Mouse (Mus musculus): ENCODE results near the gene Sh3bp5. TPM values are rescaled to one million over a fixed set of nuclear protein-coding genes. Genes with fewer than 3 reads are reported as not detected.

The Sh3bp5 gene
- polyA plus RNA-seq, 1 experiment: 10.7 TPM

- Histone ChIP-seq H3K4me1 (replicated peaks; ENCODE audit: control insufficient read depth, insufficient read depth, low read length) (peaks cover 19% of the 10 kb centered on the region), H3K27me3 (ENCODE audit: control insufficient read depth, insufficient read depth, low read length) (no peaks in the 10 kb centered on the region), H3K36me3 (ENCODE audit: control insufficient read depth, insufficient read depth, low read length) (no peaks in the 10 kb centered on the region), H3K27ac (ENCODE audit: control insufficient read depth, insufficient read depth, low read length) (no peak overlapping the region), H3K4me3 (ENCODE audit: control insufficient read depth, insufficient read depth, low read length) (no peak overlapping the region)
- peak; percentile 76 for DNase-seq
- 67% methylated on average over 13 of the region's 13 CpGs for WGBS
- TF ChIP-seq CTCF (IDR thresholded peaks at IDR 0.05; ENCODE audit: borderline replicate concordance, control insufficient read depth, extremely low read depth, insufficient read depth, low read length, poor library complexity) (peak; percentile 71; the same call in 1 of the 2 replicates), POLR2A (IDR thresholded peaks at IDR 0.05; ENCODE audit: control insufficient read depth, extremely low read depth, insufficient read depth, low read length, poor library complexity) (no peak)
These were observed 49.7 kb downstream of the Sh3bp5 start for GRCm38 (mm10) chr14:31385977-31386697.

- DNase-seq: no peak
- peaks cover 19% of the 10 kb centered on the region for H3K4me1 ChIP-seq (replicated peaks; ENCODE audit: control insufficient read depth, insufficient read depth, low read length)
- H3K4me3 ChIP-seq (ENCODE audit: control insufficient read depth, insufficient read depth, low read length): no peak overlapping the region
- H3K27me3 ChIP-seq (ENCODE audit: control insufficient read depth, insufficient read depth, low read length): no peaks in the 10 kb centered on the region
- H3K27ac ChIP-seq (ENCODE audit: control insufficient read depth, insufficient read depth, low read length): no peak overlapping the region
- WGBS: 95% methylated on average over 5 of the region's 5 CpGs
- TF ChIP-seq CTCF (IDR thresholded peaks at IDR 0.05; ENCODE audit: borderline replicate concordance, control insufficient read depth, extremely low read depth, insufficient read depth, low read length, poor library complexity): no peak
- TF ChIP-seq POLR2A (IDR thresholded peaks at IDR 0.05; ENCODE audit: control insufficient read depth, extremely low read depth, insufficient read depth, low read length, poor library complexity): no peak
- no peaks in the 10 kb centered on the region for H3K36me3 ChIP-seq (ENCODE audit: control insufficient read depth, insufficient read depth, low read length)
These were observed 50.5 kb downstream of the Sh3bp5 start for GRCm38 (mm10) chr14:31385406-31385805.

GRCm38 (mm10) chr14:31384366-31385323 is 51.2 kb downstream of the Sh3bp5 start:
- Histone ChIP-seq H3K27me3 (ENCODE audit: control insufficient read depth, insufficient read depth, low read length) (no peaks in the 10 kb centered on the region), H3K27ac (ENCODE audit: control insufficient read depth, insufficient read depth, low read length) (no peak overlapping the region), H3K4me3 (ENCODE audit: control insufficient read depth, insufficient read depth, low read length) (no peak overlapping the region), H3K36me3 (ENCODE audit: control insufficient read depth, insufficient read depth, low read length) (no peaks in the 10 kb centered on the region), H3K4me1 (replicated peaks; ENCODE audit: control insufficient read depth, insufficient read depth, low read length) (peaks cover 17% of the 10 kb centered on the region)
- DNase-seq: no peak
- TF ChIP-seq POLR2A (IDR thresholded peaks at IDR 0.05; ENCODE audit: control insufficient read depth, extremely low read depth, insufficient read depth, low read length, poor library complexity): no peak
- no peak for TF ChIP-seq CTCF (IDR thresholded peaks at IDR 0.05; ENCODE audit: borderline replicate concordance, control insufficient read depth, extremely low read depth, insufficient read depth, low read length, poor library complexity)
- 92% methylated on average over 13 of the region's 13 CpGs for WGBS

GRCm38 (mm10) chr14:31383470-31384050 is 52.3 kb downstream of the Sh3bp5 start:
- no peaks in the 10 kb centered on the region for H3K36me3 ChIP-seq (ENCODE audit: control insufficient read depth, insufficient read depth, low read length)
- TF ChIP-seq POLR2A (IDR thresholded peaks at IDR 0.05; ENCODE audit: control insufficient read depth, extremely low read depth, insufficient read depth, low read length, poor library complexity) (no peak), CTCF (IDR thresholded peaks at IDR 0.05; ENCODE audit: borderline replicate concordance, control insufficient read depth, extremely low read depth, insufficient read depth, low read length, poor library complexity) (no peak)
- 87% methylated on average over 11 of the region's 11 CpGs for WGBS

GRCm38 (mm10) chr14:31382276-31382675 is 53.6 kb downstream of the Sh3bp5 start:
- WGBS: 95% methylated on average over 8 of the region's 8 CpGs
- DNase-seq: no peak
- Histone ChIP-seq H3K4me3 (ENCODE audit: control insufficient read depth, insufficient read depth, low read length) (no peak overlapping the region), H3K36me3 (ENCODE audit: control insufficient read depth, insufficient read depth, low read length) (no peaks in the 10 kb centered on the region), H3K4me1 (replicated peaks; ENCODE audit: control insufficient read depth, insufficient read depth, low read length) (peaks cover 3% of the 10 kb centered on the region; the same call in 1 of the 2 replicates), H3K27ac (ENCODE audit: control insufficient read depth, insufficient read depth, low read length) (no peak overlapping the region), H3K27me3 (ENCODE audit: control insufficient read depth, insufficient read depth, low read length) (no peaks in the 10 kb centered on the region)
- TF ChIP-seq POLR2A (IDR thresholded peaks at IDR 0.05; ENCODE audit: control insufficient read depth, extremely low read depth, insufficient read depth, low read length, poor library complexity) (no peak), CTCF (IDR thresholded peaks at IDR 0.05; ENCODE audit: borderline replicate concordance, control insufficient read depth, extremely low read depth, insufficient read depth, low read length, poor library complexity) (no peak)

More at GRCm38 (mm10) chr14:31383470-31384050, 52.3 kb downstream of the Sh3bp5 start:
- H3K4me3 ChIP-seq (ENCODE audit: control insufficient read depth, insufficient read depth, low read length): no peak overlapping the region
- H3K27ac ChIP-seq (ENCODE audit: control insufficient read depth, insufficient read depth, low read length): no peak overlapping the region
- no peak for DNase-seq
- no peaks in the 10 kb centered on the region for H3K27me3 ChIP-seq (ENCODE audit: control insufficient read depth, insufficient read depth, low read length)
- peaks cover 13% of the 10 kb centered on the region for H3K4me1 ChIP-seq (replicated peaks; ENCODE audit: control insufficient read depth, insufficient read depth, low read length)

GRCm38 (mm10) chr14:31376331-31376730 is 59.5 kb downstream of the Sh3bp5 start:
- Histone ChIP-seq H3K4me3 (ENCODE audit: control insufficient read depth, insufficient read depth, low read length) (no peak overlapping the region), H3K36me3 (ENCODE audit: control insufficient read depth, insufficient read depth, low read length) (peaks cover 29% of the 10 kb centered on the region), H3K4me1 (replicated peaks; ENCODE audit: control insufficient read depth, insufficient read depth, low read length) (no peaks in the 10 kb centered on the region), H3K27ac (ENCODE audit: control insufficient read depth, insufficient read depth, low read length) (no peak overlapping the region), H3K27me3 (ENCODE audit: control insufficient read depth, insufficient read depth, low read length) (no peaks in the 10 kb centered on the region)
- 92% methylated on average over 3 of the region's 3 CpGs for WGBS
- TF ChIP-seq POLR2A (IDR thresholded peaks at IDR 0.05; ENCODE audit: control insufficient read depth, extremely low read depth, insufficient read depth, low read length, poor library complexity) (no peak), CTCF (IDR thresholded peaks at IDR 0.05; ENCODE audit: borderline replicate concordance, control insufficient read depth, extremely low read depth, insufficient read depth, low read length, poor library complexity) (no peak)
- DNase-seq: no peak

Measured in thymus, adult 2 months (tissue).